Mouse (Mus musculus): ENCODE measurements around the gene Ahnak2. TPM values are rescaled to one million over a fixed set of nuclear protein-coding genes. Genes with fewer than 3 reads are reported as not detected.

The Ahnak2 gene
- total and polyA plus RNA-seq, 3 experiments = 1.7 to 10.0 (median 3.6) TPM

- DNase-seq = no peak
Measured at GRCm38 (mm10) chr12:112796551-112797510, 5.6 kb downstream of the Ahnak2 start.

- no peak for DNase-seq
Measured at GRCm38 (mm10) chr12:112795466-112796104, 6.9 kb downstream of the Ahnak2 start.

GRCm38 (mm10) chr12:112794998-112795397 is 7.5 kb downstream of the Ahnak2 start:
- DNase-seq = no peak

GRCm38 (mm10) chr12:112794356-112794816 is 8.1 kb downstream of the Ahnak2 start:
- no peak for DNase-seq

GRCm38 (mm10) chr12:112793601-112794355 is 8.7 kb downstream of the Ahnak2 start:
- peak; percentile 74 for DNase-seq

- DNase-seq = no peak
Measured at GRCm38 (mm10) chr12:112791026-112791425, 11.4 kb downstream of the Ahnak2 start.

- no peak for DNase-seq
Measured at GRCm38 (mm10) chr12:112774481-112774880, 28.0 kb downstream of the Ahnak2 start.

- no peak for DNase-seq
Measured at GRCm38 (mm10) chr12:112774026-112774425, 28.4 kb downstream of the Ahnak2 start.

- DNase-seq = no peak
Measured at GRCm38 (mm10) chr12:112773366-112773765, 29.1 kb downstream of the Ahnak2 start.

- DNase-seq = no peak
Measured at GRCm38 (mm10) chr12:112772306-112772705, 30.2 kb downstream of the Ahnak2 start.

- DNase-seq = no peak
Measured at GRCm38 (mm10) chr12:112770396-112770795, 32.1 kb downstream of the Ahnak2 start.

GRCm38 (mm10) chr12:112769751-112770150 is 32.7 kb downstream of the Ahnak2 start:
- DNase-seq = no peak

- no peak for DNase-seq
Measured at GRCm38 (mm10) chr12:112769031-112769430, 33.4 kb downstream of the Ahnak2 start.

- no peak for DNase-seq
Measured at GRCm38 (mm10) chr12:112768166-112768565, 34.3 kb downstream of the Ahnak2 start.

- no peak for DNase-seq
Measured at GRCm38 (mm10) chr12:112767036-112767890, 35.2 kb downstream of the Ahnak2 start.

- DNase-seq = no peak
Measured at GRCm38 (mm10) chr12:112766586-112766985, 35.9 kb downstream of the Ahnak2 start.

- DNase-seq = no peak
Measured at GRCm38 (mm10) chr12:112764991-112765390, 37.5 kb downstream of the Ahnak2 start.

GRCm38 (mm10) chr12:112764141-112764540 is 38.3 kb downstream of the Ahnak2 start:
- DNase-seq = peak; percentile 88

- DNase-seq = no peak
Measured at GRCm38 (mm10) chr12:112763176-112763575, 39.3 kb downstream of the Ahnak2 start.

GRCm38 (mm10) chr12:112762018-112762417 is 40.4 kb downstream of the Ahnak2 start:
- no peak for DNase-seq

GRCm38 (mm10) chr12:112761411-112761810 is 41.0 kb downstream of the Ahnak2 start:
- DNase-seq = no peak
